Mouse (Mus musculus): ENCODE measurements around the gene Vkorc1l1. TPM values are rescaled to one million over a fixed set of nuclear protein-coding genes. Genes with fewer than 3 reads are reported as not detected.
"Not testable (repeated sequence)": the region's sequence is repeated elsewhere in the genome, so short reads cannot be mapped to it uniquely, and the experiment has no call there.

The Vkorc1l1 gene
- polyA plus RNA-seq, 1 experiment from 2014 or later: 20.7 TPM

DNA sequence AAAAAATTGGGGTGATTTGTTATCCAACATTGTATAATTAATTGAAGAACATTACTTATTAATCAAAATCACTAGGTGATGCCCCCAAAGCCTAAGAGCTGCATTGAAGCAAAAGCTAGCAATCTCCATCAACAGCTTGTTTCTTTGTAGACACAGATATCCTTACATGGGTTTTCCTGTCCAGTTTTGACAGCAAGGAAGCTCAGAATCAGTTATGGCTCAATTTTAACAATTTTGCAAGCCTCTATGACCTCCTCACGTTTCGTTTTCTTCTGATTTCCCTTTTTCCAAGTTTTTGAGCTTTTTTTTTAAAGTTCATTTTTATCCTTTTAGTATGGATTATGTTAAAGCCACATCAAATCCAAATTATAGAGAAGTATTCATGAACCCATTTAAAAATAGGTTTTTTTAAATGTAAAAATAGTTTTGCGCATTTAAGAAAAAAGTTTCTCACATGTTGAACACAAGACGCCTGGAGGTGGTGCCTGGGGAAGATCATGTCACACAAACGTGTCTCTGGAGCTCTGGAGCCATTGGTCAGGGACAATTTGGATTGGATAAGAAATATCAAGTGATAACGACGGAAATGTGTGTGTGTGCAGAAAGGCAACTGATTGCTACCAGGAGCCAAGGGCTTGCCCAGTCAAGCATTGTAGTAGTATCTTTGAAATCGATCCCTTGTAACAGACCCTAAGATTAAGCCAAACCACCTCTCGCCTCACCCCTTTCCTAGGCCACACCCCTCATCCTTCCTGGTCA is 855 bp upstream of the Vkorc1l1 start:
- H3K9ac ChIP-seq (ENCODE audit: low read depth, low read length): no peak overlapping the region
- ATAC-seq (replicated peaks; ENCODE audit: low FRiP score, low read depth) (no peak), DNase-seq (ENCODE audit: low spot score) (peak; percentile 22)
- H3K27ac ChIP-seq: 0 out of 2 replicates have a peak overlapping the region, but pooled peaks have one; percentile 25
- no peak for TF ChIP-seq CTCF (IDR thresholded peaks at IDR 0.05; ENCODE audit: low read depth)
- no peaks in the 10 kb centered on the region for H3K36me3 ChIP-seq (ENCODE audit: insufficient read depth, low read length)
- no peaks in the 10 kb centered on the region; the same call in 1 of the 2 replicates for H3K4me1 ChIP-seq (replicated peaks; ENCODE audit: insufficient read depth, low read length)
- no peaks in the 10 kb centered on the region for H3K9me3 ChIP-seq (replicated peaks; ENCODE audit: low read length)
- WGBS: 5% methylated on average over 9 of the region's 9 CpGs
- H3K4me3 ChIP-seq (replicated peaks; ENCODE audit: low read depth, low read length): peak overlapping the region; percentile 67
- H3K4me2 ChIP-seq (ENCODE audit: low read length): peak overlapping the region; percentile 50
- no peaks in the 10 kb centered on the region for H3K27me3 ChIP-seq (ENCODE audit: insufficient read depth, low read length)

DNA sequence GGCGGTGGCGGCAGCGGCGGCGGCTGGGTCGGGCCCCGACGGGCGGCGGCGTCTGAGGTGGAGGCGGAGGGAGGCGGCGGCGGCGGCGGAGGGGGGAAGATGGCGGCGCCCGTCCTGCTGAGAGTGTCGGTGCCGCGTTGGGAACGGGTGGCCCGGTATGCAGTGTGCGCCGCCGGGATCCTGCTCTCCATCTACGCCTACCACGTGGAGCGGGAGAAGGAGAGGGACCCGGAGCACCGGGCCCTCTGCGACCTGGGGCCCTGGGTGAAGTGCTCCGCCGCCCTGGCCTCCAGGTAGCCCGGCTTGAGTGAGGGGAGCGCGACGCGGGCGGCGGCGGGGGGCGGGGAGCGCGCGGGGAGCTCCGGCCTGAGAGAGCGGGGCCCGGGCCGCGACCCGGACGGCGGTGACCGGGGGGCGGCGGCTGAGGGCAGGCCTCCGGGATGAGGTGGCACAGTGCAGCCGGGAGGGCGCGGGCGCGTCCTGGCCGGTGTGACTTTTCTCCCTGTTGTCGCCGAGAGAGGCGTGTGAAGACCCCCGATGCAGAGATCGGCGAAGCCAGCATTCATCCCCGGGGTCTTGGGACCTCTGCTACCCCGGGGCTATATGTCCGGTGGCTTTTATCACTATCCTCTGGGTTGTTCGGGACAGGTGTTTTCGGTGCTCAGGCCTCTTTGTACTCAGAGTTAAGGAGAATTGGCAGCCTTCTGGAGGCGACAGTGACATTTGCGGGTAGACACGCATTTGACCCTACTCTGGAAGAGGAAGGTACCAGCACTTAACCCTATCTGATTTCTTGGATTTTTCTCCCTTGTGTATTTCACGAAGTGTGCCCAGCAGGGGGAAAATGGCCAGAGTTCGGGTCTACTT is 536 bp downstream of the Vkorc1l1 start:
- TF ChIP-seq CTCF (IDR thresholded peaks at IDR 0.05; ENCODE audit: low read depth): peak; percentile 31; the same call in 1 of the 2 replicates
- 1% methylated on average over 41 of the region's 82 CpGs for WGBS
- Histone ChIP-seq H3K9ac (ENCODE audit: low read depth, low read length) (peak overlapping the region; percentile 76), H3K4me2 (ENCODE audit: low read length) (peak overlapping the region; percentile 72), H3K27ac (peak overlapping the region; percentile 74), H3K4me3 (replicated peaks; ENCODE audit: low read depth, low read length) (peak overlapping the region; percentile 67)
- DNase-seq (ENCODE audit: low spot score): peak; percentile 39
- H3K27me3 ChIP-seq (ENCODE audit: insufficient read depth, low read length); H3K4me1 ChIP-seq (replicated peaks; ENCODE audit: insufficient read depth, low read length); H3K36me3 ChIP-seq (ENCODE audit: insufficient read depth, low read length); H3K9me3 ChIP-seq (replicated peaks; ENCODE audit: low read length): not testable (repeated sequence)
- ATAC-seq (replicated peaks; ENCODE audit: low FRiP score, low read depth): peak; percentile 48

DNA sequence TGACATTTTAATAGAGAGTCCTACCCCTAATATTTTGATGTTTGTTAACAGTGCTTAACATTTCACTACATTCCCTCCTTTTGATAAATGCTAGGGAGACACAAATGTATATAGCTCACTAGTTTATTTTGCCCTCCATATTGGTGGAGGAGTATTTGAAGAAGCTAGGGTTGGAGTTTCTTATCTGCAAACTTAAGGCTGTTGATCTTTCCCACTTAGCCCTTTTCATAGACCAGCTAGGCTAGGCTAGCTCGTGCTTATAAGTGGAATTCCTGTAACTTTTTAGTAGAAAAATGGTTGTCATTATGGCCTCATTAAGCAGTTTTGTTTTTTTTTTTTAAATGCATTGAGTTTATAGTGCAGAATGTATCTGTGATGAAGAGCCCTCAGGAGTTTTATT is 1.6 kb downstream of the Vkorc1l1 start:
- ATAC-seq (replicated peaks; ENCODE audit: low FRiP score, low read depth) (no peak), DNase-seq (ENCODE audit: low spot score) (no peak)
- 85% methylated on average over 1 of the region's 1 CpGs for WGBS
- Histone ChIP-seq H3K27me3 (ENCODE audit: insufficient read depth, low read length) (no peaks in the 10 kb centered on the region), H3K27ac (no peak overlapping the region), H3K4me3 (replicated peaks; ENCODE audit: low read depth, low read length) (no peak overlapping the region), H3K4me1 (replicated peaks; ENCODE audit: insufficient read depth, low read length) (no peaks in the 10 kb centered on the region; the same call in 1 of the 2 replicates), H3K4me2 (ENCODE audit: low read length) (no peak overlapping the region), H3K36me3 (ENCODE audit: insufficient read depth, low read length) (no peaks in the 10 kb centered on the region), H3K9me3 (replicated peaks; ENCODE audit: low read length) (no peaks in the 10 kb centered on the region), H3K9ac (ENCODE audit: low read depth, low read length) (no peak overlapping the region)
- TF ChIP-seq CTCF (IDR thresholded peaks at IDR 0.05; ENCODE audit: low read depth): no peak

DNA sequence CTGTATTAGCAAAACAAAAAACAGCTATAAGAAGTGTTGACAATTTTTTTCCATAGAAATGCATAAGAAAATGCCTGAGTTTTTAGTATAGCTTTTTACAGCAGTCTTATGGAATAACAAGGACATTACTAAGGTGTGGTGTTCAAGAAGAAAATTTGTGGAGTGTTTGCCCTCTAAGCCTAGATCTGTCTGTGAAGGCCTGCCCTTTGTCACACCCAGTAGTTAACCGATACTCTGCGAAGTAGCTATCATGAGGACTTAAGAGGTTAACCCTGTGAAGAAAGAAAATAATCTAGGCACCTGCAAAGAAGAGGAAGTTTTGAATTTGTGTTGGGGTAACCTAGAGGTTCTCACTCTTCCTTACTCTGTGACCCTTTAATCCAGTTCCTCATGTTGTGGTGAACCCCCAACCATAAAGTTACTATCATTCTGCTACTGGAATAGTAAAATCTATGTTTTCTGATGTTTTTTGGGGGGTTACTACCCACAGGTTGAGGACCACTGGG is 5.8 kb downstream of the Vkorc1l1 start:
- no peak for DNase-seq (ENCODE audit: low spot score)
- TF ChIP-seq CTCF (IDR thresholded peaks at IDR 0.05; ENCODE audit: low read depth): no peak
- no peaks in the 10 kb centered on the region for H3K9me3 ChIP-seq (replicated peaks; ENCODE audit: low read length)

DNA sequence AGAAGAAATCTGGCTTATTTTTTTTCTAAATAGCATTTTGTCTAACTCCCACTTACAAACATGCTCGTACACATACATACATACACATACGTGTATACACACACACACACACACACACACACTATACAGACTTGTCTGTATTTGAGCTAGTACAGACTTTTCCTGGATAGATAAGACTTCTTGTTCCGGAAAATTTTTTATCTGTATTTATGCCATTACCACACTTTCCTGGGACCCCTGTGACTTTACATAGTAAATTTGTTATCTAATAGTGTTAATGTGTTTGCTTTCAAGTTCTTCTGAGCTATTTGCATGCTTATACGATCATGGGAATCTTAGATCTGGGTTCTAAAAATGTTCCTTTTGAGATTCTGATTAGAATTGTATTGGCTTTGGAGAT is 10.4 kb downstream of the Vkorc1l1 start:
- no peak overlapping the region for H3K27ac ChIP-seq
- no peak for DNase-seq (ENCODE audit: low spot score)
- no peak overlapping the region for H3K9ac ChIP-seq (ENCODE audit: low read depth, low read length)
- no peak overlapping the region for H3K4me2 ChIP-seq (ENCODE audit: low read length)
- 95% methylated on average over 4 of the region's 4 CpGs for WGBS
- H3K4me3 ChIP-seq (replicated peaks; ENCODE audit: low read depth, low read length): no peak overlapping the region
- H3K4me1 ChIP-seq (replicated peaks; ENCODE audit: insufficient read depth, low read length): no peaks in the 10 kb centered on the region
- no peaks in the 10 kb centered on the region for H3K36me3 ChIP-seq (ENCODE audit: insufficient read depth, low read length)
- no peaks in the 10 kb centered on the region for H3K27me3 ChIP-seq (ENCODE audit: insufficient read depth, low read length)
- no peak for ATAC-seq (replicated peaks; ENCODE audit: low FRiP score, low read depth)
- H3K9me3 ChIP-seq (replicated peaks; ENCODE audit: low read length): no peaks in the 10 kb centered on the region
- TF ChIP-seq CTCF (IDR thresholded peaks at IDR 0.05; ENCODE audit: low read depth): no peak

More for the DNA sequence above, 5.8 kb downstream of the Vkorc1l1 start:
- Histone ChIP-seq H3K4me1 (replicated peaks; ENCODE audit: insufficient read depth, low read length) (no peaks in the 10 kb centered on the region; the same call in 1 of the 2 replicates), H3K4me3 (replicated peaks; ENCODE audit: low read depth, low read length) (no peak overlapping the region), H3K36me3 (ENCODE audit: insufficient read depth, low read length) (no peaks in the 10 kb centered on the region), H3K27ac (no peak overlapping the region), H3K27me3 (ENCODE audit: insufficient read depth, low read length) (no peaks in the 10 kb centered on the region), H3K9ac (ENCODE audit: low read depth, low read length) (no peak overlapping the region), H3K4me2 (ENCODE audit: low read length) (no peak overlapping the region)
- WGBS: 90% methylated on average over 2 of the region's 2 CpGs
- no peak for ATAC-seq (replicated peaks; ENCODE audit: low FRiP score, low read depth)

All from kidney, postnatal 0 days (tissue).